Mouse (Mus musculus) kidney, adult 18-20 months (tissue): ENCODE results near the gene Grk2.
A peak's percentile ranks its signal among the peaks of the same experiment; 100 is the strongest.

Source experiments
- DNase-seq: peaks from one replicate; pipeline ENCODE4 v3.0.0; 2021

The Grk2 gene

GRCm38 (mm10) chr19:4302936-4303639 is 2.9 kb downstream of the Grk2 start:
- no peak for DNase-seq

GRCm38 (mm10) chr19:4301735-4302651 is 4.0 kb downstream of the Grk2 start:
- DNase-seq, result peak; percentile 28

- no peak for DNase-seq
These were observed 4.9 kb downstream of the Grk2 start for GRCm38 (mm10) chr19:4300852-4301734.

- DNase-seq, result no peak
These were observed 5.7 kb downstream of the Grk2 start for GRCm38 (mm10) chr19:4300271-4300704.

- no peak for DNase-seq
These were observed 6.3 kb downstream of the Grk2 start for GRCm38 (mm10) chr19:4299574-4300270.

GRCm38 (mm10) chr19:4299126-4299525 is 6.9 kb downstream of the Grk2 start:
- DNase-seq, result no peak

GRCm38 (mm10) chr19:4298322-4299121 is 7.5 kb downstream of the Grk2 start:
- DNase-seq, result no peak

GRCm38 (mm10) chr19:4297851-4298250 is 8.2 kb downstream of the Grk2 start:
- no peak for DNase-seq

- no peak for DNase-seq
These were observed 9.4 kb downstream of the Grk2 start for GRCm38 (mm10) chr19:4296611-4297010.

GRCm38 (mm10) chr19:4295391-4295790 is 10.6 kb downstream of the Grk2 start:
- DNase-seq, result no peak

- DNase-seq, result peak; percentile 57
These were observed 11.5 kb downstream of the Grk2 start for GRCm38 (mm10) chr19:4294381-4295097.

- DNase-seq, result no peak
These were observed 14.9 kb downstream of the Grk2 start for GRCm38 (mm10) chr19:4291161-4291560.

GRCm38 (mm10) chr19:4290749-4291148 is 15.3 kb downstream of the Grk2 start:
- no peak for DNase-seq

- DNase-seq, result no peak
These were observed 22.4 kb downstream of the Grk2 start for GRCm38 (mm10) chr19:4283653-4284052.

- peak; percentile 80 for DNase-seq
These were observed 23.0 kb downstream of the Grk2 start, which contains the start of gene Ankrd13d for GRCm38 (mm10) chr19:4282898-4283553. Gene Ankrd13d (minus strand): TSS chr19:4283137.

- DNase-seq, result no peak
These were observed 25.6 kb downstream of the Grk2 start for GRCm38 (mm10) chr19:4280425-4280824.

GRCm38 (mm10) chr19:4279487-4279886 is 26.5 kb downstream of the Grk2 start:
- DNase-seq, result no peak

- DNase-seq, result no peak
These were observed 35.0 kb downstream of the Grk2 start for GRCm38 (mm10) chr19:4270972-4271371.

- DNase-seq, result no peak
These were observed 35.8 kb downstream of the Grk2 start for GRCm38 (mm10) chr19:4270187-4270586.
